Mouse (Mus musculus): ENCODE results near the gene Olfr1501. TPM values are rescaled to one million over a fixed set of nuclear protein-coding genes. Genes with fewer than 3 reads are reported as not detected.
A peak's percentile ranks its signal among the peaks of the same experiment; 100 is the strongest.
"Not testable (repeated sequence)": the region's sequence is repeated elsewhere in the genome, so short reads cannot be mapped to it uniquely, and the experiment has no call there.

Olfr1501 gene
- total RNA-seq (2021): not detected
- long read RNA-seq, experiment 1: 0 reads
- long read RNA-seq, experiment 2: 0 reads

DNA sequence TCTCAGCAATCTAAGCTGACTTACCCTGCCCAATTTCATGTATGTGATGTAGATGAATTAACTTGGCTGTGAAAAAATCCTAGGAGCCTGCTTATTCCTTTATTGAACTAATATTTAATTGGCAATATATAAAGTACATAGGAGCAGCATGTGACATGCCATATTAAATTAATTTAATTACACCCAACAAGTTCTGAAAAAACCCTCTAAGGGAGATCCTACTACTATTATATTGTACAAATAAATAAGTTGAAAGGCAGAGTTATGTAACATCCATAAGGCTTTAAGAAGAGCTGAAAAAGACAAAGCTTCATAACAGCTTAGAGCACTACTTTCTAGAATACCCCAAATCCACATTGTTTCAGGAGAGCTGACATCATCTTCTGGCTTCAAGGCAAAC is at the start of gene Olfr1501:
Gene Olfr1501 (minus strand): TSS at position 101 of the 400 bp plus-strand sequence.
- DNase-seq (ENCODE audit: low spot score in 2 of 2): not testable (repeated sequence)

DNA sequence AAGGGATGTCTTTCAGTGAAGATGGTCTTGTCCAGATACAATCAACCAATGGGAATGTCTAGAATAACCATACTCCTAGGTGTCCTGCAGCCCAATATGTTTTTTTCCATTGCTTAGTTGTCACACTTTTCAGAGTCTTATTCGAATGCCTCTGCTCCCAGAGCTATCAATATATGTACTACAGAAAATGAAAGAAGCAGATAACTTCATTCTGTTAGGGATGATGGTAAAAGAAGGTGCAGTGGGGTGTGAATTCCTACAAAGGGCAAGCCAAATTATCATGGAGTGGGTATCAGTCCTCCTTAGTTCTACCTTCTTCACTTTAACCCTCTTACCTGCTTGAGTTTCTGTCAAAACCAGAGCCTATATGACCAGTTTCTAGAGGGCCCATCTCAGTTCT is 47.3 kb upstream of the Olfr1501 start, which contains the start of gene Olfr1504:
Gene Olfr1504 (minus strand): TSS at position 101 of the 400 bp plus-strand sequence.
- no peak for DNase-seq (ENCODE audit: low spot score in 2 of 2)

DNA sequence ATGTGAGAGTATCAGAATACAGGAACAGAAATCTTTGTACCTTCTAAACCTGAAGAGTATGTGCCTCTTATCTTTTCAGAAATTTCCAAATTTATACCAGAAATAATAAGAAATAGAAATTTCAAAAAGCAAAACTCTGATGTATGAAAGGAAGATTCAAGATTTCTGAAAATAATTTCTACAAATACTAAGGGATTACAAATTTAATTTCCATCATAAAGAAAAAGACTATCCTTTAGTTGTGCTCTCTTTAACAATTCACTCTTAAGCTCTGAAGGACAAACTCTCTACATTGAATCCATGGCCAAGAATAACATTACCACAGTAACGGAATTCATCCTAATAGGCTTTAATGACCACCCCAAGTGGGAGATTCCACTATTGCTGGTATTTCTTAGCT is 11.0 kb upstream of the Olfr1501 start, which contains the start of gene Olfr1502:
Gene Olfr1502 (plus strand): TSS at position 301 of the 400 bp plus-strand sequence.
- DNase-seq (ENCODE audit: low spot score in 2 of 2): no peak

DNA sequence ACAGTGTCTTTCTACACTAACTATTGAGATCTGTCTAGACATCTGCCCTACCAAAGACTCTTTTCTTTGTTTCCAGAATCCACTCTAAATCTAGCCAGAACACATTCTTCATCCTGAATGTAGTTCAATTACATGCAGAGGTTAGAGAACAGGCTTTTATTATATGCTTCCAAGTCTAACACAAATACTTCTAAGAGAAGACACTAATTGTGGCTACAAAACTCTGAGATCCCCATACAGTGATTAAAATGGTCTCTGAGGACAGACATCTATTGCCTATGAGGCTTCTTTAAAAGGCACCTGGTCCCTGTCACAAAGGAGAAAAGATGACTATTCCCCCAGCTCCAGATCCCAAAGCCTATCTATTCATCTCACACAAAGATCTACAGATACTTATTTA is 20.1 kb downstream of the Olfr1501 start, which contains the start of gene Olfr1500:
Gene Olfr1500 (minus strand): TSS at position 101 of the 400 bp plus-strand sequence.
- DNase-seq (ENCODE audit: low spot score in 2 of 2): no peak

DNA sequence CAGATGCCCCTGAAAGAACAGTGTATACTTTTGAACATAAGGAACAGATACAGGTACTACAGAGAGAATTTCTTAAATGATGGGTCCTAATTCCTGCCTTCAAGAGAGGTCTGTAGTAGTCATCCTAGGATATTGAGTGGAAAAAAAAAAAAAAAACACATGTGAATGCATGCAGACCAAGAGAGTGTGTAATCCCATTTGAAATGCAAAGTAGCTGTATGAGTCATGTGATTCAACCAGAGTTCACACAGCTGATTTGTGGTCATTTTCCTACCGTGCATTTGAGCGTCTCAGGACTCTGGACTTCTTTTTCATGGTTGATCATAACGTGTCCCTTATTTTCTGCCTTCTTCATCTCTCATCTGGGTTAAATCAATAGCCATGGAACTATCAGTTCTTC is 22.0 kb downstream of the Olfr1501 start:
- DNase-seq (ENCODE audit: low spot score in 2 of 2): no peak

DNA sequence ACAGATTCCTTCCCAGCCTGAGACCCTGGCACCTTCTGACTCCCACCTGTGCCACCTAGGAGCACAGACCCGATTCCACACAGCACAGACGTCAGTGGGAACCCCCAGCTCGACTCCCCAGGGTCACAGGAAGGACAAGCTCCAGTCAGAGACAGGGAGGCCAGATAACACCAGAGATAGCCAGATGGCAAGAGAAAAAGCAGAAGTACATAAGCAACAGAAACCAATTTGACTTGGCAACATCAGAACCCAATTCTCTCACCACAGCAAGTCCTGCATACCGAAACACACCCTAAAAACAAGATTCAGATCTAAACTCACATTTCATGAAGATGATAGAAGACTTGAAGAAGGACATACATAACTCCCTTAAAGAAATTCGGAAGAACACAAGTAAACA is 29.6 kb downstream of the Olfr1501 start:
- no peak for DNase-seq (ENCODE audit: low spot score in 2 of 2)

DNA sequence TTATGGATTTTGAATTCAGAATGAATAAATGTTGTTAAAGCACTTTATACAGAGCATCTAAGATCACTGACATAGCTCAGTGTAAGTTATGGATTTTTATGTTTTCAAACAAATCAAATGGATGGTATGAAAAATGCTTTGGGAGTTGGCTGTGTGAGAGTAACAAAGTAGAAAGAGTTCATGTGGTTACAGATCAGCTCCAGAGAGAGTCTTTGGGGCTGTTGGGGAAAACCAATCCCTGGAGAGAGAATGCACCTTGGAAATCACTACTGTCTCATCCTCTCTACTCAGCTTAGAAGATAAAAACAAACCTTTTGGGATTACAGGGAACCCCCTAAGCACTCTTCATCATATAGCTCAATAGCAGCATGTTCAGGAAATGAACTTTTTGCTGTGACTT is 31.1 kb downstream of the Olfr1501 start, which contains the start of gene Olfr1499:
Gene Olfr1499 (minus strand): TSS at position 101 of the 400 bp plus-strand sequence.
- DNase-seq (ENCODE audit: low spot score in 2 of 2): no peak

DNA sequence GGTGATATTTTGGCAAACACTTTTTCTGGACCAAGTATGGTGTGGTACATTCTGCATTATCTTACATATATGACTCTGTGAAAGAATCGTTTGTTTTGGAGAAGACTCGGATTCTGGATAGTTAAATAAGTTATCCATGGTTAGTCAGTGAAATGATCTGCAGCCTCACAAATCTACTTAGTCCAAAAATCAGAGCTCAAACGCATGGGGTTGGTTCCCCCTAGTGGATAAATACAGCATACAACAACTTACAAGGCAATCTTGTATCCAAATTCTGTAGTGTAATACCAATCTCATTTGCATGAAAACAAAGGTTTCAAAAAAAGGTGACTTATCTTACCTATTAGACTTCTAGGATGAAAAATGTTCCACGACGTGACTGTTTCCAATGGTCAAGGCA is 31.7 kb downstream of the Olfr1501 start:
- DNase-seq (ENCODE audit: low spot score in 2 of 2): peak in 1 of 2 experiments; percentile 3

DNA sequence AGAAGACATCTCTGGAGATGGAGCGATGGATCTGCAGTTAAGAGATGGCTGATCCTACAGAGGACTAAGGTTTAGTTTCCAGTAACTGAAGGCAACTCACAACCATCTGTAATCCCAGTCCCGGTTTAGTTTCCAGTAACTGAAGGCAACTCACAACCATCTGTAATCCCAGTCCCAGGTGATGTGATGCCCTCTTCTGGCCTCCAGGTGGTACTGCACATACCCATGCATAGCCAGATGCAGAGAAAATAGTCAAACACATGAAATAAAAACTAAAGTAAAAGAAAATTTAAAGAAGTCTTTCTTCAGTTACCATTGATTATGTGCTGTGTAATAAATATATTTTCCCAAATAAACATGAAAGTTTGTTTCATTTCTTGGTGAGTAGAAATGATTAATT is 37.7 kb downstream of the Olfr1501 start:
- DNase-seq (ENCODE audit: low spot score in 2 of 2): no peak

DNA sequence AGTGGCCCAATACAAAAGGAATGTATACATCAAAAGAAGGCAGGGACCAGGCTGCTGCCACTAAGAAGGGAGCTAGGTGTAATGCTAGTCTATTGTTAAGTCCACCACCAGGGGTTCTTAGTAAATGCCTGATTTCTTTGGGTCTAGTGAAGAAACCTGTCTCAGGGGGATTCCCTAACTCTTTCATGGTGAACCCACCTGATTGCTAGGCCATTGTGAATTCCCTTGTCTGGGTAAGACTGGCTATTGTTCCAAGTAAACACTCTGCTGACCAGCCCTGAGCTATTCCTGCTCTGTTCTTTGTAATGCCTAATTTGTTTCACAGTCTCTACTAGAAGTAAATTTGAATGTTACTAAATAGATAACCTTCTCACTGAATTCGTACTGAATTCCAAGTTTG is 45.0 kb downstream of the Olfr1501 start:
- DNase-seq (ENCODE audit: low spot score in 2 of 2): not testable (repeated sequence)

DNA sequence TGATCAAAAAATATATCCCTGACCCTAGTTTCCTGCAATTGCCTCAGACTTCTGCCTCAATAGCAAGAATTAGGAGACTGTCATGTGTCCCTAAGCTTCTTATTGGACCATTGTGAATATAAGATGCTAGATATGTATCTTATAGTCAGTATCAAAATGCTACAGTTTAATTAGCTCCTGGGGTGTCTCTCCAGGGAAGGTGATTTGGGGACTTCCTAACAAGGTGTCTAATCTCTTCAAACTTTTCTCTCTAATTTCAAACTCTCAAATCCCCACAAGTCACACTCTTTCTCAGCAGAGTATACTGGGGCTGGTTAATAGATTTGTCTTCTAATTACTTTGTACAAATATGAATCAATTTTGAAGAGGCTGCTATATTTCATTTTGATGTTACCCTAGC is 52.4 kb downstream of the Olfr1501 start, which contains the start of gene Olfr1497:
Gene Olfr1497 (minus strand): TSS at position 101 of the 400 bp plus-strand sequence.
- no peak for DNase-seq (ENCODE audit: low spot score in 2 of 2)

Other genes starting within 250 kb of the Olfr1501 start
- not detected for gene Olfr1487, start 233.3 kb downstream of the Olfr1501 start, total RNA-seq (2021)
- gene Olfr1489, start 219.1 kb downstream of the Olfr1501 start, total RNA-seq (2021): not detected
- gene Olfr1490, start 199.6 kb downstream of the Olfr1501 start, total RNA-seq (2021): not detected
- gene Olfr1491, start 153.4 kb downstream of the Olfr1501 start, total RNA-seq (2021): not detected
- not detected for gene Olfr1493-ps1, start 127.4 kb downstream of the Olfr1501 start, total RNA-seq (2021)
- gene Olfr1494, start 111.0 kb downstream of the Olfr1501 start, total RNA-seq (2021): not detected
- gene Olfr1495, start 86.1 kb downstream of the Olfr1501 start, total RNA-seq (2021): not detected
- gene Olfr1496, start 72.8 kb downstream of the Olfr1501 start, total RNA-seq (2021): not detected
- not detected for gene Olfr1497, start 52.5 kb downstream of the Olfr1501 start, total RNA-seq (2021)
- gene Olfr1499, start 31.2 kb downstream of the Olfr1501 start, total RNA-seq (2021): not detected
- not detected for gene Olfr1500, start 20.2 kb downstream of the Olfr1501 start, total RNA-seq (2021)
- gene Olfr1502, start 11.1 kb upstream of the Olfr1501 start, total RNA-seq (2021): not detected
- gene Olfr1504, start 47.2 kb upstream of the Olfr1501 start, total RNA-seq (2021): not detected
- not detected for gene Olfr1505, start 62.8 kb upstream of the Olfr1501 start, total RNA-seq (2021)